Mouse (Mus musculus): Measurements from ENCODE around the gene Echs1. TPM values are rescaled to one million over a fixed set of nuclear protein-coding genes. Genes with fewer than 3 reads are reported as not detected.
A peak's percentile ranks its signal among the peaks of the same experiment; 100 is the strongest.

Gene Echs1
- polyA plus RNA-seq, 1 experiment from 2014 or later: 107 TPM

DNA sequence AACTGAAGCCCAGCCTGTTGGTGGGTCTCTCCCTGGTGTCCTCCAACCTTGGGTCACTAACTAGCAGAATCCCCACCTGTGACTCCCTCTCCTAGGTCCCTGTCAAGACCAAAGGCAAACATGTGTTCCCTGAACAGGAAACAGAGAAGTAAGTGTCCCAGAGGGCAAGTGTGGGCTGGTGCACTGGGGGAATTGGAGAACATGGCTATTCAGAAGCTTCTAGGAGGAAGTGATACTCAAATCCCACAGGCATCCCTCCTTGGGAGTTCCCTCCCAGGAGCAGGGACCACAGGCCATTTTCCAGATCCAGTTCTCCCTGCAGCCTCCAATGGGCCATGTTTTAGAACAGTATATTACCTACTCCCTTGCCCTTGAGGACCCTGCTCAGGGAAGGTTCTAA lies 20.2 kb downstream of the Echs1 start:
- no peak for ATAC-seq
- Histone ChIP-seq H3K27me3 (replicated peaks; ENCODE audit: control insufficient read depth, insufficient read depth, low read length) (no peaks in the 10 kb centered on the region), H3K4me1 (replicated peaks; ENCODE audit: control insufficient read depth, insufficient read depth, low read length) (no peaks in the 10 kb centered on the region)

DNA sequence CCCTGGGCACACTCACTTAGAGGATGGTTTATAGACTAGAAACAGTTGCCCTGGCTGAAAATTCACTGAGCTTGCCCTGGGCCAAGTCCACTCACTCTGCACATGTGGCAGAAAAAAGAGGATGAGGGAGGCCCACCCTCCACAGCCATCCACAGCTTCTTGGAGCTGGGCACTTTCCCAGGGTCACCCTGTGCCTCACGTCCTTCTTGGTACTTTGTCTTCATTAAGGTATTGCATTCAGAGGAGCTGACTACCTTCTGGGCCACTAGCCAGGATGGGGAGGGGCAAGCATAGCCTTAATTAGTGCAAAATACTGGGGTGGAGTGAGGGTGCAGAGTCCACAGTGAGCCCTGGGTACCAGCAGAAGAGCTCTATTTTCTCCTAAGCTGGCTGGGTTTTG lies 20.7 kb downstream of the Echs1 start:
- no peaks in the 10 kb centered on the region for H3K27me3 ChIP-seq (replicated peaks; ENCODE audit: control insufficient read depth, insufficient read depth, low read length)
- 10% methylated on average over 1 of the region's 1 CpGs for whole genome bisulfite sequencing
- H3K9ac ChIP-seq (replicated peaks; ENCODE audit: low read depth, low read length): no peak overlapping the region
- no peaks in the 10 kb centered on the region for H3K9me3 ChIP-seq (ENCODE audit: control insufficient read depth, low read length)
- H3K4me1 ChIP-seq (replicated peaks; ENCODE audit: control insufficient read depth, insufficient read depth, low read length): no peaks in the 10 kb centered on the region
- H3K27ac ChIP-seq (ENCODE audit: low read length): no peak overlapping the region
- H3K4me2 ChIP-seq (ENCODE audit: low read length): no peak overlapping the region
- no peak for ATAC-seq
- H3K36me3 ChIP-seq (ENCODE audit: control insufficient read depth, insufficient read depth): no peaks in the 10 kb centered on the region
- no peak overlapping the region for H3K4me3 ChIP-seq (replicated peaks; ENCODE audit: low read length)

More for the DNA sequence above, 20.2 kb downstream of the Echs1 start:
- Histone ChIP-seq H3K9me3 (ENCODE audit: control insufficient read depth, low read length) (no peaks in the 10 kb centered on the region), H3K27ac (ENCODE audit: low read length) (no peak overlapping the region), H3K36me3 (ENCODE audit: control insufficient read depth, insufficient read depth) (no peaks in the 10 kb centered on the region), H3K4me2 (ENCODE audit: low read length) (no peak overlapping the region), H3K4me3 (replicated peaks; ENCODE audit: low read length) (no peak overlapping the region), H3K9ac (replicated peaks; ENCODE audit: low read depth, low read length) (no peak overlapping the region)

DNA sequence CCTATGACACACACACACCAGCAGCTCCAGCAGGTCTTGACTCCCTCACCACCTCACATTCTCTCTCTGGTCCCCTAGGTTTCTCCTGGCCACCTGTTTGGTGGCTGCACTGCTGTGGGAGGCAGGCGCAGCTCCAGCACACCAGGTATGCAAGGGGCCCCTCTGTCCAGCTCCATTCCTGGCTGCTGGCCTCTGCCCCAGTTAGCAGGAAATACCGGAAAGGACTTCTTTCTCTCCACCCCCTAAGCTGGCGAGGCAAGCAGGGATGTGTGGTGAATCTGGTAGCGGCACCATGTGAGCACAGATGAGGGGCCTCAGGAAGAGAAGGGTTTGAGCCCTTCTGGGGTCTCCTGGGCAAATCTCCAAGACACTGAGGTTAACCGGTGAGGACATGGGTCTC lies 21.3 kb downstream of the Echs1 start:
- Histone ChIP-seq H3K4me2 (ENCODE audit: low read length) (no peak overlapping the region), H3K27me3 (replicated peaks; ENCODE audit: control insufficient read depth, insufficient read depth, low read length) (no peaks in the 10 kb centered on the region), H3K27ac (ENCODE audit: low read length) (no peak overlapping the region), H3K9me3 (ENCODE audit: control insufficient read depth, low read length) (no peaks in the 10 kb centered on the region), H3K9ac (replicated peaks; ENCODE audit: low read depth, low read length) (no peak overlapping the region), H3K4me1 (replicated peaks; ENCODE audit: control insufficient read depth, insufficient read depth, low read length) (no peaks in the 10 kb centered on the region), H3K4me3 (replicated peaks; ENCODE audit: low read length) (no peak overlapping the region), H3K36me3 (ENCODE audit: control insufficient read depth, insufficient read depth) (no peaks in the 10 kb centered on the region)
- WGBS: 78% methylated on average over 5 of the region's 5 CpGs
- no peak for ATAC-seq

DNA sequence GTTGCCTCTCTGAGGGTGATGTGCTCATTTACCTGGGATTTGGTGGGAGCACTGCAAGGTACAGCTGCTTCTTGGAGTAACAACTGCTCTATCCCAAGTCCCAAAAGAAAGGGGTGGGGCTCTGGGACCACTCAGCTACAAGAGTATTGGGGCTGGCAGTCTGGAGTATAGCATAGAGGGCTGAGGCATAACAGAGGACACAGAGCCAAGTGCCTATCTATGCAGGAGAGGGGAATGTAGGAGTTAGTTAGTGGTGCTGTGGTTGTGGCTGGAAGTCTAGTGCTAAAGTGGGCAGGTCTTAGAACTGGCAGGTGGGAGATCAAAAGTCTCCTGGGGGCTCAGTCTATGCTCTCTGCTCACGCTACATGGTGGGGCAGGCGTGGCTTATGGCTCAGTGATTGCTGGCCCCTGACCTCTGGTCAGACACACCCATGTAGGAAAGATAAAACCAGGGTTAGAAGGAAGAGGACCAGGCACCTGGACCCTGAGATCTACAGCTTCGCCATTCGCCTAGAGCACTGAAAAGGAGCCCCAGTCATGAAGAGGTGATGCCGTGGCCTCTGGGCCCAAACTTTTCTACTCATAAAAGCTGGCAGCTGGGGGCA lies 23.2 kb downstream of the Echs1 start, which contains the start of gene Prap1:
Prap1 (plus strand) TSS at position 472 of the 605 bp plus-strand sequence.
- no peak for ATAC-seq
- Histone ChIP-seq H3K27ac (ENCODE audit: low read length) (no peak within 1 kb of the TSS), H3K4me3 (replicated peaks; ENCODE audit: low read length) (no peak within 1 kb of the TSS), H3K4me1 (replicated peaks; ENCODE audit: control insufficient read depth, insufficient read depth, low read length) (no peaks in the 10 kb centered on the region), H3K27me3 (replicated peaks; ENCODE audit: control insufficient read depth, insufficient read depth, low read length) (no peaks in the 10 kb centered on the region), H3K4me2 (ENCODE audit: low read length) (no peak within 1 kb of the TSS), H3K36me3 (ENCODE audit: control insufficient read depth, insufficient read depth) (no peaks in the 10 kb centered on the region), H3K9me3 (ENCODE audit: control insufficient read depth, low read length) (no peaks in the 10 kb centered on the region), H3K9ac (replicated peaks; ENCODE audit: low read depth, low read length) (no peak within 1 kb of the TSS)
- WGBS: 75% methylated on average over 5 of the region's 5 CpGs

DNA sequence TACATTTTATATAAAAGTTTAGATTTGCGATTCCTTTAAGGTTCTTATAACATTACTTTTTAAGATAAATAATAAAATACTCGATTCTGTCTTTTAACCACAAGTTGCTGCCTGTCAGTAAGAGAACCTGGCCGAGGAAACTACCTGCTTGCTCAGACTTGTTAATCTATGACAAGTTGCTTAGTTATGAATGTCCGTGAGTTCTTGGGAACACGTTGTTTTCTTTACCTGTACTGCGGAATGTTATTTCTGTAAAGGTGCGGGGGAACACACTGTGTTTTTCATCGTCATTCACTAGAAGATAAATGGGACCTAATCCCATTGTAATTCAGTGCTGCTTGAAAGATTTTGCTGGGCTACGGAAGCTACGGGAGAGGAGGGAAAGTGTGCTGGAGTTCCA lies 25.7 kb downstream of the Echs1 start:
- Histone ChIP-seq H3K36me3 (ENCODE audit: control insufficient read depth, insufficient read depth) (no peaks in the 10 kb centered on the region), H3K9ac (replicated peaks; ENCODE audit: low read depth, low read length) (no peak overlapping the region), H3K4me2 (ENCODE audit: low read length) (no peak overlapping the region), H3K27me3 (replicated peaks; ENCODE audit: control insufficient read depth, insufficient read depth, low read length) (no peaks in the 10 kb centered on the region), H3K27ac (ENCODE audit: low read length) (no peak overlapping the region), H3K9me3 (ENCODE audit: control insufficient read depth, low read length) (no peaks in the 10 kb centered on the region), H3K4me1 (replicated peaks; ENCODE audit: control insufficient read depth, insufficient read depth, low read length) (no peaks in the 10 kb centered on the region), H3K4me3 (replicated peaks; ENCODE audit: low read length) (no peak overlapping the region)
- no peak for ATAC-seq
- 69% methylated on average over 10 of the region's 10 CpGs for WGBS

DNA sequence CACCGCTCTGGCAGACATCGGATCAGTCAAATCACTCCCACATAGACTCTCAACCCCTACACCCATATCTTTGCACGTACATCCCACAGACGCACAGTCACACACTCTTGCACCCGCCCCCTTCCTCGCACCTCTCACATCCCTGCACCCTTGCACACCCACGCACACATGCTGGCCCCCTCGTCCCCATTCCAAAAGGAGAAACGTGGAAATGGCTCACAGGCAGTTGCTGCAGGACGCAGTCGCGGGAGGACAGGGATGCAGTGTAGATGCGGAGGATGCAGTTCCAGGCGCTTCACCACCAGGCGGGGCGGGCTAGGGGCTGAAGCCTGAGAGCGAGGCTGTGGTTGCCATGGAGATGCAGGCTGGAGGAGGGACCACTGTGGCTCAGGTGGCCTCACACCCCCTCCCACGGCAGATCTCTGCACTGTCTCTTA lies 34.0 kb downstream of the Echs1 start, which contains the start of gene Caly:
Caly (minus strand) TSS at position 307 of the 437 bp plus-strand sequence.
- 2% methylated on average over 18 of the region's 18 CpGs for WGBS
- H3K36me3 ChIP-seq (ENCODE audit: control insufficient read depth, insufficient read depth): no peaks in the 10 kb centered on the region
- peak within 1 kb of the TSS; percentile 92 for H3K27ac ChIP-seq (ENCODE audit: low read length)

DNA sequence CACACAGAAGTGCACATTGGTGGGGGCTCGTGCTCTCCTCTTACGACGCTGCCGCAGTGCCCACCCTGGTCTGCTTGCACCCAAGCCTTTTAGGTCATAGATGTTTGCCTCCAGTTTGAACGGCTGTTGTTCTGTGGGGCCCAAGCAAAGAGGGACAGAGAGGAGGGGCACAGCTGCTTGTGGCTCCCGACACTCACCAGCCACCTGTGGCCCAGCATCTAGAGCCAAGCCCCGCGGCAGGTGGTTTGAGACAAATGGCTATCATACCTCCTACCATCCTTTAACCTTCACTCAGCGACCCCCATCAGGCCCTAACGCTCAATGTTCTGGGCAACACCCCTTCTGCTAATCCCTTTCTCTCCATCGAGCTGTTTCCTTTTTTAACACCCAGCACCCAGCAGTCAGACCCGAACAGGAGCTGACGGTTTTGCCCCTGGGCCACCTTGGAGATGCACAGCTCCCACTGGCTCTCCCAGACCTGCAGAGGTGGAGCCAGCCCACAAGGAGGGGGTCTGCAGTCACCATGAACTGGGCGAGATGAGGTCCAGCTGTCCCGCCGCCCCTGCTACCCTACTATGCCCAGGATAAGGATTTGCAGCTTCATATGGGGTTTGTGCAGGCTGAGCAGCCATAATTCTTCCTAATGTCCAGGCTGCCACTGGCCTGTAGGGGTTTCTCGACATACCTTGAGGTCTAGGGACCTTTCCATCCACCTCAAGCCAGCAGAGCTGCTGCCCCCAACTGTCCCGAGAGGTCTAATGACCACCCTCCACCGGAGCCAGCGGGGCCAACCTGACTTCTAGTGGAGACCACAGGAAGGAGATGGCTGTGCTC lies 34.7 kb downstream of the Echs1 start:
- H3K4me3 ChIP-seq (replicated peaks; ENCODE audit: low read length): peak overlapping the region; percentile 55
- H3K9me3 ChIP-seq (ENCODE audit: control insufficient read depth, low read length): no peaks in the 10 kb centered on the region
- peak overlapping the region; percentile 92 for H3K27ac ChIP-seq (ENCODE audit: low read length)
- no peaks in the 10 kb centered on the region for H3K27me3 ChIP-seq (replicated peaks; ENCODE audit: control insufficient read depth, insufficient read depth, low read length)
- H3K4me2 ChIP-seq (ENCODE audit: low read length): peak overlapping the region; percentile 79
- H3K9ac ChIP-seq (replicated peaks; ENCODE audit: low read depth, low read length): peak overlapping the region; percentile 80
- peaks cover 29% of the 10 kb centered on the region for H3K4me1 ChIP-seq (replicated peaks; ENCODE audit: control insufficient read depth, insufficient read depth, low read length)
- WGBS: 6% methylated on average over 20 of the region's 20 CpGs
- peak; percentile 7 for ATAC-seq
- no peaks in the 10 kb centered on the region for H3K36me3 ChIP-seq (ENCODE audit: control insufficient read depth, insufficient read depth)

More for the DNA sequence above, 34.0 kb downstream of the Echs1 start, which contains the start of gene Caly:
- H3K9me3 ChIP-seq (ENCODE audit: control insufficient read depth, low read length): no peaks in the 10 kb centered on the region
- H3K4me3 ChIP-seq (replicated peaks; ENCODE audit: low read length): peak within 1 kb of the TSS; percentile 55
- peak; percentile 86 for ATAC-seq
- H3K9ac ChIP-seq (replicated peaks; ENCODE audit: low read depth, low read length): peak within 1 kb of the TSS; percentile 80
- peaks cover 29% of the 10 kb centered on the region for H3K4me1 ChIP-seq (replicated peaks; ENCODE audit: control insufficient read depth, insufficient read depth, low read length)
- no peaks in the 10 kb centered on the region for H3K27me3 ChIP-seq (replicated peaks; ENCODE audit: control insufficient read depth, insufficient read depth, low read length)
- H3K4me2 ChIP-seq (ENCODE audit: low read length): peak within 1 kb of the TSS; percentile 79

DNA sequence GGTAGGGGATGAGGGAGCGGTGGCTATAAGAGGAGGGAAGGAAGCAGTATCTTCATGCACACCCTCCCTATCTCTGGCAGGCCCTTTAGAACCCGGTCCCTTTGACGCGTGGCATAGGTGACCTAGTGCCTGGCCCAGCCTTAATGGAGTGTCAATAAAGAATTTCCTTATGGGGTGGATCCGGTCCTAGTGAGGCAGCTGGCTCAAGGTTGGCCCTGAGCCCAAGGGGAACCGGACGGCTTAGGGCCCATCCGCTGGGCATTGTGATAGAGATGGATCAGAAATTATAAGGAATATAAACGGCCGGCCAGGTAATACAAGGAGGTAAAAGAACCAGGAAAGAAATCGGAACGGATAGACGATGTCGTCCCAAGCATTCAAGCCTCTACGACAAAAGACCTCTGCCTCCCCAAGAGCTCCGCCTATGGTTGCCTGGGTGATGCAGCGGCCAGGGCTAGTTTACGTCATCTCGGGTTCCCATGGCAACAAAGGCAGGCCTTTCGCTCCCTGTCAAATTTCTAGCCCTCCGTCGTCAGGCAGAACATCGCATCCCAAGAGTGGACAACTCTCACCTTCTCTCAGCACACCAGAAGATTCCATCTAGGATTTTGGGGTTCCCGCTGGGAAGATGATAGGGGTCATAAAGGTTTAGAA lies 35.6 kb downstream of the Echs1 start:
- 2% methylated on average over 24 of the region's 24 CpGs for WGBS

DNA sequence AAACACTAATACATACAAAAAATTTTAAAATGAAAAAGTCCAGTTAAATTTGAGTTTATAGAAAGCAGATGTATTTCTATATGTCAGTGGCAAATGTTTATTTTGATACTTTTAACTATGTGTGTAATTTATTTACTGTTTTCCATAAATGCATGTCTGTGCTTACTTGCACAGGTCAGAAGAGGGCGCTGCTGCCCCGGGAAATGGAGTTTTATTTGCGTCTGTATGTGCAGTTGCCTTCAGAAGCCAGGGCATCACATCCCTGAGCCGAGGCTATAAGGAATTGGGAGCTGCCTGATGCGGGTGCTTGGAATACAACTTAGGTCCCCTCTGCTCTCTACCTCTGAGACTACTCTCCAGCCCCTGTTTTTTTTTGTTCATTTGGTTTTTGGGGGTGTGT lies 37.6 kb downstream of the Echs1 start:
- H3K27ac ChIP-seq (ENCODE audit: low read length): no peak overlapping the region
- peaks cover 29% of the 10 kb centered on the region for H3K4me1 ChIP-seq (replicated peaks; ENCODE audit: control insufficient read depth, insufficient read depth, low read length)
- H3K9me3 ChIP-seq (ENCODE audit: control insufficient read depth, low read length): no peaks in the 10 kb centered on the region
- no peak overlapping the region for H3K4me2 ChIP-seq (ENCODE audit: low read length)
- no peak for ATAC-seq
- H3K9ac ChIP-seq (replicated peaks; ENCODE audit: low read depth, low read length): no peak overlapping the region
- H3K27me3 ChIP-seq (replicated peaks; ENCODE audit: control insufficient read depth, insufficient read depth, low read length): no peaks in the 10 kb centered on the region
- H3K4me3 ChIP-seq (replicated peaks; ENCODE audit: low read length): no peak overlapping the region
- H3K36me3 ChIP-seq (ENCODE audit: control insufficient read depth, insufficient read depth): no peaks in the 10 kb centered on the region
- WGBS: 5% methylated on average over 5 of the region's 5 CpGs

More for the DNA sequence above, 35.6 kb downstream of the Echs1 start:
- Histone ChIP-seq H3K36me3 (ENCODE audit: control insufficient read depth, insufficient read depth) (no peaks in the 10 kb centered on the region), H3K27ac (ENCODE audit: low read length) (peak overlapping the region; percentile 92), H3K9me3 (ENCODE audit: control insufficient read depth, low read length) (no peaks in the 10 kb centered on the region), H3K4me1 (replicated peaks; ENCODE audit: control insufficient read depth, insufficient read depth, low read length) (peaks cover 29% of the 10 kb centered on the region), H3K4me2 (ENCODE audit: low read length) (peak overlapping the region; percentile 79), H3K4me3 (replicated peaks; ENCODE audit: low read length) (peak overlapping the region; percentile 55), H3K27me3 (replicated peaks; ENCODE audit: control insufficient read depth, insufficient read depth, low read length) (no peaks in the 10 kb centered on the region), H3K9ac (replicated peaks; ENCODE audit: low read depth, low read length) (peak overlapping the region; percentile 80)
- peak; percentile 82 for ATAC-seq

Measured in forebrain, embryonic 16.5 days (tissue).